Mouse (Mus musculus): ENCODE measurements around the gene Adamts14. TPM values are rescaled to one million over a fixed set of nuclear protein-coding genes. Genes with fewer than 3 reads are reported as not detected.

The Adamts14 gene
- polyA plus RNA-seq (2014; fragmentation: Illumina TruSeq; extraction: RNeasy Lipid Tissue Mini Kit (QIAGEN cat#74804)): not detected

GRCm38 (mm10) chr10:61273081-61273843, at the start of gene Adamts14:
Adamts14 (minus strand) TSS chr10:61273438.

GRCm38 (mm10) chr10:61297477-61297876, 24.2 kb upstream of the Adamts14 start, which contains the start of gene Prf1:
Prf1 (plus strand) TSS chr10:61297833.

GRCm38 (mm10) chr10:61171654-61172053, 101.6 kb downstream of the Adamts14 start, which contains the start of gene Tbata:
Tbata (plus strand) TSS chr10:61171954.

GRCm38 (mm10) chr10:61147157-61148040, 125.8 kb downstream of the Adamts14 start, which contains the start of gene Sgpl1:
Sgpl1 (minus strand) TSS chr10:61147703.

Other genes starting within 250 kb of the Adamts14 start
- 27.3 TPM for gene Pcbd1, start 184.1 kb downstream of the Adamts14 start, polyA plus RNA-seq (2014; fragmentation: Illumina TruSeq; extraction: RNeasy Lipid Tissue Mini Kit (QIAGEN cat#74804))
- gene Sgpl1, start 125.7 kb downstream of the Adamts14 start, polyA plus RNA-seq (2014; fragmentation: Illumina TruSeq; extraction: RNeasy Lipid Tissue Mini Kit (QIAGEN cat#74804)): 90.9 TPM
- gene Tbata, start 101.5 kb downstream of the Adamts14 start, polyA plus RNA-seq (2014; fragmentation: Illumina TruSeq; extraction: RNeasy Lipid Tissue Mini Kit (QIAGEN cat#74804)): not detected
- not detected for gene Prf1, start 24.4 kb upstream of the Adamts14 start, polyA plus RNA-seq (2014; fragmentation: Illumina TruSeq; extraction: RNeasy Lipid Tissue Mini Kit (QIAGEN cat#74804))
- 2.9 TPM for gene Pald1, start 110.1 kb upstream of the Adamts14 start, polyA plus RNA-seq (2014; fragmentation: Illumina TruSeq; extraction: RNeasy Lipid Tissue Mini Kit (QIAGEN cat#74804))
- gene Nodal, start 144.5 kb upstream of the Adamts14 start, polyA plus RNA-seq (2014; fragmentation: Illumina TruSeq; extraction: RNeasy Lipid Tissue Mini Kit (QIAGEN cat#74804)): not detected
- gene Eif4ebp2, start 179.2 kb upstream of the Adamts14 start, polyA plus RNA-seq (2014; fragmentation: Illumina TruSeq; extraction: RNeasy Lipid Tissue Mini Kit (QIAGEN cat#74804)): 35.8 TPM
- gene Lrrc20, start 202.4 kb upstream of the Adamts14 start, polyA plus RNA-seq (2014; fragmentation: Illumina TruSeq; extraction: RNeasy Lipid Tissue Mini Kit (QIAGEN cat#74804)): 1.3 TPM